Comparison of ENCODE assay signal across 8 mouse cellular contexts in the genomic region with DNA sequence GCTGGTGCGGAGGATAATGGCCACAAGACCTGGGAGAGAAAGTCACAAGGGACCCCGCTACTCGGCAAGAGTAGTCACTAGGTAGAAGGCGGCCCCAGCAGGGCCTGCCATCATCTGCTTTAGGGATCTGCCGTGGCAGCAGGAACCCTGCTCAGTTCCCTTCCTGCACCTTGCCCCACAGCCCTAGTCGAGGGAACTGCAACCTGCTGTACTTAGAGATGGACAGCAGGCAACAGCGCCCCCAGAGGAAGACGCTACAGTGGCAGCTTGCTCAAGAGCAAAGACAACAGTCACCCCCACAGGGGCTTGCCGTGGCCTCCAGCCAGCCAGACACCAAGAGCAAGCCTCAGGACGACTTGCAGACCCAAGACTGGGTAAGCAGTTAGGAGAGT. TPM values are rescaled to one million over a fixed set of nuclear protein-coding genes. Genes with fewer than 3 reads are reported as not detected.
DNase-seq lines count a peak whose midpoint lies in the region; ATAC-seq and TF ChIP-seq lines count a peak whose summit lies in the region.

No protein-coding gene starts in this region.

- TF ChIP-seq CTCF in heart, adult 2 months (IDR thresholded peaks at IDR 0.05), result no peak; the same call in none of the 2 replicates

- DNase-seq in 3134 (ENCODE audit: extremely low read depth, insufficient read length, low spot score), result peak; percentile 63
- DNase-seq in adrenal gland, postnatal 36 days, result peak; percentile 85 to 89
- DNase-seq in heart, adult 2 months, result peak; percentile 87 to 88
- DNase-seq in kidney, adult 8-10 months, result peak; percentile 85 to 88
- DNase-seq in spleen, postnatal 10 days (ENCODE audit: low spot score in 2 of 2), result peak; percentile 84 to 92

- WGBS in embryonic facial prominence, embryonic 13.5 days, result 2% methylated on average over 10 of the region's 10 CpGs
- 2% methylated on average over 10 of the region's 10 CpGs for WGBS in heart, adult 2 months
- 3% methylated on average over 10 of the region's 10 CpGs for WGBS in limb, embryonic 13.5 days
- WGBS in midbrain, embryonic 16.5 days, result 1% methylated on average over 10 of the region's 10 CpGs

- peak overlapping the region; percentile 75 for H3K9ac ChIP-seq in embryonic facial prominence, embryonic 13.5 days
- H3K9ac ChIP-seq in heart, adult 2 months (ENCODE audit: low read depth, low read length), result peak overlapping the region; percentile 85
- peak overlapping the region; percentile 75 for H3K9ac ChIP-seq in limb, embryonic 13.5 days
- H3K9ac ChIP-seq in midbrain, embryonic 16.5 days (ENCODE audit: low read depth, low read length), result peak overlapping the region; percentile 79

- peaks cover 19% of the 10 kb centered on the region for H3K4me1 ChIP-seq in embryonic facial prominence, embryonic 13.5 days
- H3K4me1 ChIP-seq in heart, adult 2 months (ENCODE audit: control insufficient read depth, insufficient read depth, low read length), result no peaks in the 10 kb centered on the region
- H3K4me1 ChIP-seq in limb, embryonic 13.5 days, result peaks cover 22% of the 10 kb centered on the region
- peaks cover 18% of the 10 kb centered on the region for H3K4me1 ChIP-seq in midbrain, embryonic 16.5 days (ENCODE audit: control insufficient read depth, insufficient read depth, low read length)

- peak; percentile 52 for ATAC-seq in embryonic facial prominence, embryonic 13.5 days (ENCODE audit: insufficient number of reproducible peaks, insufficient read depth, low FRiP score, low TSS enrichment, low read depth)
- peak; percentile 68 for ATAC-seq in limb, embryonic 13.5 days (ENCODE audit: low FRiP score, low read depth)
- peak; percentile 82 for ATAC-seq in midbrain, embryonic 16.5 days

- H3K27me3 ChIP-seq in embryonic facial prominence, embryonic 13.5 days, result no peaks in the 10 kb centered on the region
- H3K27me3 ChIP-seq in heart, adult 2 months (ENCODE audit: control insufficient read depth, insufficient read depth, low read length), result no peaks in the 10 kb centered on the region
- no peaks in the 10 kb centered on the region for H3K27me3 ChIP-seq in limb, embryonic 13.5 days
- no peaks in the 10 kb centered on the region for H3K27me3 ChIP-seq in midbrain, embryonic 16.5 days (ENCODE audit: control insufficient read depth, insufficient read depth, low read depth, low read length)

- intact Hi-C loops in heart, adult 2 months (cut with DNase I), result loop anchor here (1.0 to 10.0 kb wide), 4 partner anchors 22 to 200 kb away; no protein-coding TSS in a partner anchor

- TF ChIP-seq POLR2A in heart, adult 2 months (IDR thresholded peaks at IDR 0.05; ENCODE audit: insufficient read depth, low read depth, low read length), result peak; percentile 62

- H3K36me3 ChIP-seq in embryonic facial prominence, embryonic 13.5 days, result peaks cover 20% of the 10 kb centered on the region
- H3K36me3 ChIP-seq in heart, adult 2 months (ENCODE audit: control insufficient read depth, insufficient read depth, low read length), result no peaks in the 10 kb centered on the region
- H3K36me3 ChIP-seq in limb, embryonic 13.5 days, result peaks cover 19% of the 10 kb centered on the region
- H3K36me3 ChIP-seq in midbrain, embryonic 16.5 days (ENCODE audit: control insufficient read depth, insufficient read depth, low read length), result peaks cover 19% of the 10 kb centered on the region

- H3K79me2 ChIP-seq in heart, adult 2 months (replicated peaks; ENCODE audit: control insufficient read depth, insufficient read depth, low read length), result no peaks in the 10 kb centered on the region

- peak overlapping the region; percentile 95 for H3K4me2 ChIP-seq in embryonic facial prominence, embryonic 13.5 days
- H3K4me2 ChIP-seq in limb, embryonic 13.5 days (replicated peaks), result peak overlapping the region; percentile 98
- H3K4me2 ChIP-seq in midbrain, embryonic 16.5 days (ENCODE audit: low read length), result peak overlapping the region; percentile 91

- no peaks in the 10 kb centered on the region for H3K9me3 ChIP-seq in embryonic facial prominence, embryonic 13.5 days
- H3K9me3 ChIP-seq in limb, embryonic 13.5 days, result no peaks in the 10 kb centered on the region
- H3K9me3 ChIP-seq in midbrain, embryonic 16.5 days (replicated peaks; ENCODE audit: control insufficient read depth, low read length, poor library complexity, severe bottlenecking), result no peaks in the 10 kb centered on the region

- peak overlapping the region; percentile 87 for H3K27ac ChIP-seq in embryonic facial prominence, embryonic 13.5 days
- peak overlapping the region; percentile 83 for H3K27ac ChIP-seq in heart, adult 2 months
- peak overlapping the region; percentile 82; the same call in 1 of the 2 replicates for H3K27ac ChIP-seq in limb, embryonic 13.5 days
- H3K27ac ChIP-seq in midbrain, embryonic 16.5 days (ENCODE audit: low read length), result peak overlapping the region; percentile 95

- peak overlapping the region; percentile 51 for H3K4me3 ChIP-seq in embryonic facial prominence, embryonic 13.5 days
- peak overlapping the region; percentile 73 for H3K4me3 ChIP-seq in heart, adult 2 months
- H3K4me3 ChIP-seq in limb, embryonic 13.5 days, result peak overlapping the region; percentile 57
- H3K4me3 ChIP-seq in midbrain, embryonic 16.5 days (ENCODE audit: low read depth, low read length), result peak overlapping the region; percentile 47

- TF ChIP-seq EP300 in heart, adult 2 months (IDR thresholded peaks at IDR 0.05; ENCODE audit: insufficient read depth, low read depth, low read length), result peak; percentile 73; the same call in 1 of the 2 replicates

RNA-seq across cellular contexts. Expression of gene Tex22, which starts 0.8 kb away (rescaled TPM):
- under 1 TPM in 1 of 2 experiments, not detected in 1; 0.46 TPM for total RNA-seq in adrenal gland, postnatal 36 days (2021)
- not detected in 2 replicates for polyA plus RNA-seq in embryonic facial prominence, embryonic 13.5 days (2015; fragmentation: Nextera tagmentation; extraction: Ambion mirVana)
- under 1 TPM; 0.21 to 0.27 TPM for total RNA-seq in heart, adult 2 months (2021)
- 0.50 TPM in 1 of 2 replicates, not detected in the other for polyA plus RNA-seq in heart, adult 2 months (2012; rRNA removed)
- polyA plus RNA-seq in limb, embryonic 13.5 days (2015; fragmentation: Nextera tagmentation; extraction: Ambion mirVana), result 0.14 TPM in 1 of 2 replicates, not detected in the other
- not detected in 2 replicates for polyA plus RNA-seq in midbrain, embryonic 16.5 days (2015; fragmentation: Nextera tagmentation; extraction: Ambion mirVana)

RNA-seq across cellular contexts. Expression of gene Mta1, which starts 23.0 kb away (rescaled TPM):
- 10 to 100 TPM; 76.8 to 99.8 TPM for total RNA-seq in adrenal gland, postnatal 36 days (2021)
- 18.5 and 18.6 TPM in 2 replicates for polyA plus RNA-seq in embryonic facial prominence, embryonic 13.5 days (2015; fragmentation: Nextera tagmentation; extraction: Ambion mirVana)
- 10 to 100 TPM; 44.8 to 54.8 TPM for total RNA-seq in heart, adult 2 months (2021)
- polyA plus RNA-seq in heart, adult 2 months (2012; rRNA removed), result 35.4 and 42.4 TPM in 2 replicates
- 17.8 and 18.7 TPM in 2 replicates for polyA plus RNA-seq in limb, embryonic 13.5 days (2015; fragmentation: Nextera tagmentation; extraction: Ambion mirVana)
- 14.4 and 15.9 TPM in 2 replicates for polyA plus RNA-seq in midbrain, embryonic 16.5 days (2015; fragmentation: Nextera tagmentation; extraction: Ambion mirVana)

Comparison
In these comparisons a context has a peak if more than half of its experiments do, and no peak if none do; other contexts are left out.
1. Peak in every context shown above with its lines: DNase-seq, ATAC-seq, H3K4me3 ChIP-seq and H3K27ac ChIP-seq.